In the genomic region with DNA sequence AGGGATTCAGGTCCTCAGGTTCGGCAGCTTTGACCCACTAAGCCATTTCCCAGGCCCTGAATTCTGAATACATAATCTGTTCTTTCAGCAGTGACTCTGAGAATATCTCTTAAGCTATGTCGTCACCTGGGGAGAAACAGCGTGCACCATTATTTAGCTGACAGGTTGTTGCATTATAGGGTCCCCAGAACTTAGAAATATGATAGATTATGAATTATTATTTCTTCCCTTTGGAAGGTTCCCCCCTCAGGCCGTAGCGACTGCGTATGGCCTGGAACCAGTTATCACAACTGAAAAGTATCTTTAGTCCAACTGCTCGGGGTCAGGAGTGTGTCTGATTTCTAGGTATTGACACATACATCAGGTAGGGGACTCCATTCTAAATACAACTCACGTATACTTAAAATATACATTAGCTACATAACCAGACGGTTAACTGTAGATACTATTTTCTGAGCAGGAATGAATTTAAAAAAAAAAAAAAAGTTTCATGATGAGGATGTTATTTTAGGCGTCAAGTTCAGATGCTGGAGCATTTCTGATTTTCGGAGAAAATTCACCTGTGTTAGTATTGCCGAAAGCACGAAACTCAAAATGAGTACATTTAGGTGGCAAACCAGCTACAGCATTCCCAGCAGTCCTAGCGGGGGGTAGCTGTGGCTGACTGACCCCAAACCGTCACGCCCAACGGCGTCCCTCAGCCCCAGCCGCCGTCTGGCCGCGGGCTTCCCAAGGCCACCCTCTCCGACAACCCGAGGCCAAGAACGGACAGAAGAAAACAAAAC, we compare ENCODE assay signal across 8 mouse cellular contexts. TPM values are rescaled to one million over a fixed set of nuclear protein-coding genes. Genes with fewer than 3 reads are reported as not detected.
DNase-seq lines count a peak whose midpoint lies in the region; ATAC-seq and TF ChIP-seq lines count a peak whose summit lies in the region.

No protein-coding gene starts in this region.

- no peak for TF ChIP-seq CTCF in E14TG2a.4 (conservative IDR thresholded peaks at IDR 0.05; ENCODE audit: low read length)

- peak overlapping the region; percentile 80 for H3K4me3 ChIP-seq in heart, embryonic 10.5 days
- peak overlapping the region; percentile 86 for H3K4me3 ChIP-seq in E14TG2a.4 (replicated peaks; ENCODE audit: low read length)
- peak overlapping the region; percentile 57 for H3K4me3 ChIP-seq in forebrain, embryonic 14.5 days (ENCODE audit: low read depth, low read length)
- H3K4me3 ChIP-seq in liver, embryonic 16.5 days (ENCODE audit: low read depth, low read length): peak overlapping the region; percentile 88

- no peaks in the 10 kb centered on the region for H3K9me3 ChIP-seq in heart, embryonic 10.5 days
- H3K9me3 ChIP-seq in E14TG2a.4 (ENCODE audit: low read length): no peaks in the 10 kb centered on the region
- no peaks in the 10 kb centered on the region for H3K9me3 ChIP-seq in forebrain, embryonic 14.5 days (replicated peaks; ENCODE audit: control insufficient read depth, low read length)
- H3K9me3 ChIP-seq in liver, embryonic 16.5 days (replicated peaks; ENCODE audit: control insufficient read depth, low read length): no peaks in the 10 kb centered on the region

- peak overlapping the region; percentile 83 for H3K9ac ChIP-seq in forebrain, embryonic 14.5 days (ENCODE audit: low read length)
- peak overlapping the region; percentile 93 for H3K9ac ChIP-seq in liver, embryonic 16.5 days (ENCODE audit: low read depth, low read length)

- WGBS in heart, embryonic 10.5 days: 10% methylated on average over 25 of the region's 25 CpGs
- 8% methylated on average over 25 of the region's 25 CpGs for WGBS in forebrain, embryonic 14.5 days
- WGBS in liver, embryonic 16.5 days (ENCODE audit: insufficient replicate concordance): 3% methylated on average over 25 of the region's 25 CpGs

- DNase-seq in heart, embryonic 10.5 days (ENCODE audit: low spot score): peak; percentile 67
- DNase-seq in heart, postnatal 36 days: no peak
- DNase-seq in forebrain, embryonic 14.5 days (ENCODE audit: low spot score): no peak
- DNase-seq in adrenal gland, adult 8-10 months: no peak
- DNase-seq in cerebellum, postnatal 14 days: no peak
- no peak for DNase-seq in gastrocnemius, adult 18-20 months (ENCODE audit: low spot score)

- peak overlapping the region; percentile 99 for H3K27ac ChIP-seq in heart, embryonic 10.5 days
- peak overlapping the region; percentile 69 for H3K27ac ChIP-seq in forebrain, embryonic 14.5 days (ENCODE audit: low read depth, low read length)
- H3K27ac ChIP-seq in liver, embryonic 16.5 days (ENCODE audit: low read length): peak overlapping the region; percentile 98

- intact Hi-C loops in heart, postnatal 36 days (cut with DNase I): loop anchor here (2.0 kb wide), 1 partner anchor 551 kb away; no protein-coding TSS in a partner anchor

- ATAC-seq in forebrain, embryonic 14.5 days: peak; percentile 77
- peak; percentile 68 for ATAC-seq in liver, embryonic 16.5 days (ENCODE audit: low read depth)

- H3K4me1 ChIP-seq in heart, embryonic 10.5 days: peaks cover 26% of the 10 kb centered on the region; the same call in 1 of the 2 replicates
- H3K4me1 ChIP-seq in E14TG2a.4 (replicated peaks; ENCODE audit: low read depth, low read length): peaks cover 51% of the 10 kb centered on the region
- H3K4me1 ChIP-seq in forebrain, embryonic 14.5 days (ENCODE audit: control insufficient read depth, insufficient read depth, low read length): peaks cover 7% of the 10 kb centered on the region; the same call in 1 of the 2 replicates
- peaks cover 32% of the 10 kb centered on the region for H3K4me1 ChIP-seq in liver, embryonic 16.5 days (ENCODE audit: control insufficient read depth, low read depth, low read length)

- H3K36me3 ChIP-seq in heart, embryonic 10.5 days: peaks cover 30% of the 10 kb centered on the region
- peaks cover 37% of the 10 kb centered on the region for H3K36me3 ChIP-seq in E14TG2a.4 (ENCODE audit: insufficient read depth, low read length)
- H3K36me3 ChIP-seq in forebrain, embryonic 14.5 days (ENCODE audit: control insufficient read depth, insufficient read depth, low read length): peaks cover 6% of the 10 kb centered on the region
- peaks cover 23% of the 10 kb centered on the region for H3K36me3 ChIP-seq in liver, embryonic 16.5 days (ENCODE audit: control insufficient read depth, insufficient read depth)

- peak overlapping the region; percentile 74 for H3K4me2 ChIP-seq in forebrain, embryonic 14.5 days (ENCODE audit: low read length)
- H3K4me2 ChIP-seq in liver, embryonic 16.5 days (ENCODE audit: low read depth, low read length): peak overlapping the region; percentile 77

- no peaks in the 10 kb centered on the region for H3K27me3 ChIP-seq in heart, embryonic 10.5 days (ENCODE audit: insufficient read depth, poor library complexity, severe bottlenecking)
- H3K27me3 ChIP-seq in E14TG2a.4 (ENCODE audit: insufficient read depth, low read length): no peaks in the 10 kb centered on the region
- H3K27me3 ChIP-seq in forebrain, embryonic 14.5 days (replicated peaks; ENCODE audit: control insufficient read depth, insufficient read depth, low read length): no peaks in the 10 kb centered on the region
- no peaks in the 10 kb centered on the region for H3K27me3 ChIP-seq in liver, embryonic 16.5 days (ENCODE audit: control insufficient read depth, insufficient read depth, low read depth, low read length)

RNA-seq across cellular contexts. Expression of a gene that starts 0.5 kb away (rescaled TPM):
- polyA plus RNA-seq in heart, embryonic 10.5 days (2016; fragmentation: Nextera tagmentation; extraction: Ambion mirVana): 94.9 and 96.4 TPM in 2 replicates
- 1 to 10 TPM in 1 of 2 experiments, under 1 TPM in 1; 0.81 to 1.8 TPM for total RNA-seq in heart, postnatal 36 days (2021)
- polyA plus RNA-seq in forebrain, embryonic 14.5 days (2014; fragmentation: Nextera tagmentation; extraction: Ambion mirVana): 38.2 and 40.2 TPM in 2 replicates
- polyA plus RNA-seq in liver, embryonic 16.5 days (2015; fragmentation: Nextera tagmentation; extraction: Ambion mirVana): 76.2 and 90.8 TPM in 2 replicates
- total RNA-seq in adrenal gland, adult 8-10 months (2022): 1 to 10 TPM; 1.3 to 2.8 (median 2.1) TPM
- under 1 TPM; 0.14 to 0.18 TPM for total RNA-seq in gastrocnemius, adult 18-20 months (2021)
